Mouse (Mus musculus): ENCODE measurements around the gene Trpv2. TPM values are rescaled to one million over a fixed set of nuclear protein-coding genes. Genes with fewer than 3 reads are reported as not detected.

The Trpv2 gene
- polyA plus RNA-seq, 2 experiments from 2014 or later, result 65.8 to 93.5 TPM

- ATAC-seq, result peak; percentile 55
These were observed 15.2 kb upstream of the Trpv2 start for GRCm38 (mm10) chr11:62558961-62559646.

- no peak for ATAC-seq
These were observed 13.7 kb upstream of the Trpv2 start for GRCm38 (mm10) chr11:62560463-62561016.

GRCm38 (mm10) chr11:62563590-62563989 is 10.7 kb upstream of the Trpv2 start:
- ATAC-seq, result no peak

GRCm38 (mm10) chr11:62565747-62566146 is 8.5 kb upstream of the Trpv2 start:
- ATAC-seq, result no peak

GRCm38 (mm10) chr11:62566211-62566610 is 8.1 kb upstream of the Trpv2 start:
- ATAC-seq, result no peak

- ATAC-seq, result no peak
These were observed 6.0 kb upstream of the Trpv2 start for GRCm38 (mm10) chr11:62568300-62568699.

- ATAC-seq, result no peak
These were observed 408 bp downstream of the Trpv2 start for GRCm38 (mm10) chr11:62574703-62575085.

GRCm38 (mm10) chr11:62575297-62575658 is 992 bp downstream of the Trpv2 start:
- ATAC-seq, result peak; percentile 54

GRCm38 (mm10) chr11:62575659-62576438 is 1.6 kb downstream of the Trpv2 start:
- no peak for ATAC-seq

- peak; percentile 76 for ATAC-seq
These were observed 2.4 kb downstream of the Trpv2 start for GRCm38 (mm10) chr11:62576530-62577152.

GRCm38 (mm10) chr11:62583031-62583430 is 8.7 kb downstream of the Trpv2 start:
- no peak for ATAC-seq

- no peak for ATAC-seq
These were observed 10.5 kb downstream of the Trpv2 start for GRCm38 (mm10) chr11:62584671-62585206.

- ATAC-seq, result no peak
These were observed 12.7 kb downstream of the Trpv2 start for GRCm38 (mm10) chr11:62587034-62587433.

- ATAC-seq, result no peak
These were observed 15.1 kb downstream of the Trpv2 start for GRCm38 (mm10) chr11:62589391-62589790.

GRCm38 (mm10) chr11:62591026-62591425 is 16.7 kb downstream of the Trpv2 start:
- no peak for ATAC-seq

- ATAC-seq, result no peak
These were observed 17.8 kb downstream of the Trpv2 start for GRCm38 (mm10) chr11:62591904-62592575.

- no peak for ATAC-seq
These were observed 24.3 kb downstream of the Trpv2 start for GRCm38 (mm10) chr11:62598571-62598970.

GRCm38 (mm10) chr11:62601732-62602618 is 27.7 kb downstream of the Trpv2 start:
- ATAC-seq, result peak; percentile 1

GRCm38 (mm10) chr11:62602619-62603311 is 28.5 kb downstream of the Trpv2 start:
- peak; percentile 92 for ATAC-seq

- peak; percentile 13 for ATAC-seq
These were observed 29.2 kb downstream of the Trpv2 start for GRCm38 (mm10) chr11:62603312-62604056.
